Mouse (Mus musculus): ENCODE results near the gene Speg. TPM values are rescaled to one million over a fixed set of nuclear protein-coding genes. Genes with fewer than 3 reads are reported as not detected.

Gene Speg
- polyA plus RNA-seq, 1 experiment from 2014 or later: 20.1 TPM

- peak; percentile 29 for ATAC-seq (ENCODE audit: low FRiP score)
- Histone ChIP-seq H3K36me3 (no peaks in the 10 kb centered on the region), H3K9me3 (replicated peaks) (no peaks in the 10 kb centered on the region), H3K4me3 (replicated peaks) (no peak overlapping the region), H3K27ac (replicated peaks) (no peak overlapping the region; the same call in 1 of the 2 replicates), H3K4me2 (peak overlapping the region; percentile 10; the same call in 1 of the 2 replicates), H3K27me3 (replicated peaks) (peaks cover 9% of the 10 kb centered on the region), H3K9ac (replicated peaks) (no peak overlapping the region), H3K4me1 (peaks cover 71% of the 10 kb centered on the region)
- WGBS: 6% methylated on average over 5 of the region's 5 CpGs
Measured at GRCm38 (mm10) chr1:75455948-75456347, 80.9 kb downstream of the Speg start.

- no peak for ATAC-seq (ENCODE audit: low FRiP score)
- Histone ChIP-seq H3K9me3 (replicated peaks) (no peaks in the 10 kb centered on the region), H3K4me3 (replicated peaks) (no peak overlapping the region), H3K4me2 (no peak overlapping the region), H3K36me3 (no peaks in the 10 kb centered on the region), H3K27me3 (replicated peaks) (0 out of 2 replicates have a peak, but pooled peaks cover 4% of the 10 kb centered on the region), H3K4me1 (peaks cover 63% of the 10 kb centered on the region), H3K9ac (replicated peaks) (no peak overlapping the region), H3K27ac (replicated peaks) (0 out of 2 replicates have a peak overlapping the region, but pooled peaks have one; percentile 2)
- WGBS: 8% methylated on average over 14 of the region's 14 CpGs
Measured at GRCm38 (mm10) chr1:75456746-75457564, 81.9 kb downstream of the Speg start.

GRCm38 (mm10) chr1:75457710-75458024, 82.6 kb downstream of the Speg start:
- peak overlapping the region; percentile 75; the same call in 1 of the 2 replicates for H3K27ac ChIP-seq (replicated peaks)

GRCm38 (mm10) chr1:75458025-75458788, 83.1 kb downstream of the Speg start:
- H3K4me1 ChIP-seq: peaks cover 51% of the 10 kb centered on the region
- ATAC-seq (ENCODE audit: low FRiP score): peak; percentile 39; the same call in 1 of the 2 replicates
- no peaks in the 10 kb centered on the region for H3K9me3 ChIP-seq (replicated peaks)
- 0 out of 2 replicates have a peak, but pooled peaks cover 4% of the 10 kb centered on the region for H3K27me3 ChIP-seq (replicated peaks)
- no peaks in the 10 kb centered on the region for H3K36me3 ChIP-seq
- peak overlapping the region; percentile 56 for H3K4me2 ChIP-seq
- H3K4me3 ChIP-seq (replicated peaks): peak overlapping the region; percentile 24
- H3K9ac ChIP-seq (replicated peaks): no peak overlapping the region; the same call in 1 of the 2 replicates
- 2% methylated on average over 42 of the region's 42 CpGs for WGBS
- H3K27ac ChIP-seq (replicated peaks): peak overlapping the region; percentile 75

More at GRCm38 (mm10) chr1:75457710-75458024, 82.6 kb downstream of the Speg start:
- peaks cover 57% of the 10 kb centered on the region for H3K4me1 ChIP-seq
- H3K4me2 ChIP-seq: peak overlapping the region; percentile 56
- H3K9me3 ChIP-seq (replicated peaks): no peaks in the 10 kb centered on the region
- no peak for ATAC-seq (ENCODE audit: low FRiP score)
- under 1% methylated on average over 8 of the region's 10 CpGs for WGBS
- H3K4me3 ChIP-seq (replicated peaks): no peak overlapping the region
- H3K36me3 ChIP-seq: no peaks in the 10 kb centered on the region
- H3K27me3 ChIP-seq (replicated peaks): 0 out of 2 replicates have a peak, but pooled peaks cover 4% of the 10 kb centered on the region
- H3K9ac ChIP-seq (replicated peaks): no peak overlapping the region

- Histone ChIP-seq H3K36me3 (no peaks in the 10 kb centered on the region), H3K4me2 (peak overlapping the region; percentile 56), H3K4me3 (replicated peaks) (peak overlapping the region; percentile 24), H3K4me1 (peaks cover 51% of the 10 kb centered on the region), H3K27me3 (replicated peaks) (0 out of 2 replicates have a peak, but pooled peaks cover 9% of the 10 kb centered on the region), H3K9me3 (replicated peaks) (no peaks in the 10 kb centered on the region), H3K9ac (replicated peaks) (no peak overlapping the region; the same call in 1 of the 2 replicates), H3K27ac (replicated peaks) (peak overlapping the region; percentile 75)
- no peak for ATAC-seq (ENCODE audit: low FRiP score)
- whole genome bisulfite sequencing: 16% methylated on average over 23 of the region's 23 CpGs
Measured at GRCm38 (mm10) chr1:75458789-75459684, 83.9 kb downstream of the Speg start.

- no peaks in the 10 kb centered on the region for H3K36me3 ChIP-seq
- H3K4me2 ChIP-seq: no peak overlapping the region
- H3K4me1 ChIP-seq: peaks cover 44% of the 10 kb centered on the region
- H3K27me3 ChIP-seq (replicated peaks): 0 out of 2 replicates have a peak, but pooled peaks cover 9% of the 10 kb centered on the region
- H3K27ac ChIP-seq (replicated peaks): no peak overlapping the region
- H3K4me3 ChIP-seq (replicated peaks): no peak overlapping the region
- 70% methylated on average over 7 of the region's 7 CpGs for WGBS
- no peak overlapping the region for H3K9ac ChIP-seq (replicated peaks)
- no peaks in the 10 kb centered on the region for H3K9me3 ChIP-seq (replicated peaks)
- no peak for ATAC-seq (ENCODE audit: low FRiP score)
Measured at GRCm38 (mm10) chr1:75460297-75460696, 85.2 kb downstream of the Speg start.

GRCm38 (mm10) chr1:75462636-75463035, 87.5 kb downstream of the Speg start:
- Histone ChIP-seq H3K27me3 (replicated peaks) (peaks cover 9% of the 10 kb centered on the region; the same call in 1 of the 2 replicates), H3K27ac (replicated peaks) (no peak overlapping the region), H3K9me3 (replicated peaks) (no peaks in the 10 kb centered on the region), H3K36me3 (no peaks in the 10 kb centered on the region), H3K9ac (replicated peaks) (no peak overlapping the region), H3K4me1 (peaks cover 30% of the 10 kb centered on the region), H3K4me3 (replicated peaks) (no peak overlapping the region), H3K4me2 (no peak overlapping the region)
- no peak for ATAC-seq (ENCODE audit: low FRiP score)
- 15% methylated on average over 1 of the region's 1 CpGs for WGBS

- no peak overlapping the region for H3K4me3 ChIP-seq (replicated peaks)
- H3K27me3 ChIP-seq (replicated peaks): peaks cover 13% of the 10 kb centered on the region; the same call in 1 of the 2 replicates
- no peak for ATAC-seq (ENCODE audit: low FRiP score)
- no peaks in the 10 kb centered on the region for H3K9me3 ChIP-seq (replicated peaks)
- H3K9ac ChIP-seq (replicated peaks): no peak overlapping the region
- H3K27ac ChIP-seq (replicated peaks): no peak overlapping the region
- no peaks in the 10 kb centered on the region for H3K36me3 ChIP-seq
- 85% methylated on average over 5 of the region's 5 CpGs for WGBS
- H3K4me1 ChIP-seq: peaks cover 21% of the 10 kb centered on the region
- H3K4me2 ChIP-seq: no peak overlapping the region
Measured at GRCm38 (mm10) chr1:75463652-75464204, 88.6 kb downstream of the Speg start.

- peaks cover 12% of the 10 kb centered on the region for H3K4me1 ChIP-seq
- H3K4me2 ChIP-seq: peak overlapping the region; percentile 31
- peaks cover 16% of the 10 kb centered on the region; the same call in 1 of the 2 replicates for H3K27me3 ChIP-seq (replicated peaks)
- H3K27ac ChIP-seq (replicated peaks): peak overlapping the region; percentile 46
- H3K9ac ChIP-seq (replicated peaks): no peak overlapping the region
- no peaks in the 10 kb centered on the region for H3K9me3 ChIP-seq (replicated peaks)
- WGBS: 8% methylated on average over 14 of the region's 14 CpGs
- H3K36me3 ChIP-seq: peaks cover 3% of the 10 kb centered on the region
- ATAC-seq (ENCODE audit: low FRiP score): peak; percentile 79
- no peak overlapping the region for H3K4me3 ChIP-seq (replicated peaks)
Measured at GRCm38 (mm10) chr1:75467215-75467927, 92.3 kb downstream of the Speg start.

- Histone ChIP-seq H3K4me2 (no peak overlapping the region), H3K4me1 (peaks cover 20% of the 10 kb centered on the region), H3K36me3 (peaks cover 22% of the 10 kb centered on the region), H3K4me3 (replicated peaks) (no peak overlapping the region), H3K9ac (replicated peaks) (no peak overlapping the region), H3K9me3 (replicated peaks) (no peaks in the 10 kb centered on the region), H3K27me3 (replicated peaks) (peaks cover 12% of the 10 kb centered on the region; the same call in 1 of the 2 replicates), H3K27ac (replicated peaks) (no peak overlapping the region)
- ATAC-seq (ENCODE audit: low FRiP score): no peak
- 76% methylated on average over 17 of the region's 17 CpGs for WGBS
Measured at GRCm38 (mm10) chr1:75469287-75469825, 94.3 kb downstream of the Speg start.

Data from neural tube, embryonic 15.5 days (tissue).